Mouse (Mus musculus) ES-E14 (cell line): ENCODE results near the gene BC016579.

ENCODE experiments used
- CHD2 ChIP-seq: IDR thresholded peaks from 2 replicates; pipeline ENCODE4 v1.6.1; 2014; ENCODE audit warnings: mild to moderate bottlenecking, low read depth, low read length, inconsistent platforms
- MAFK ChIP-seq: IDR thresholded peaks from 2 replicates; pipeline ENCODE4 v1.6.1; 2014; ENCODE audit warnings: mild to moderate bottlenecking, low read depth, low read length, inconsistent platforms; ENCODE audit not compliant: insufficient read depth

DNA sequence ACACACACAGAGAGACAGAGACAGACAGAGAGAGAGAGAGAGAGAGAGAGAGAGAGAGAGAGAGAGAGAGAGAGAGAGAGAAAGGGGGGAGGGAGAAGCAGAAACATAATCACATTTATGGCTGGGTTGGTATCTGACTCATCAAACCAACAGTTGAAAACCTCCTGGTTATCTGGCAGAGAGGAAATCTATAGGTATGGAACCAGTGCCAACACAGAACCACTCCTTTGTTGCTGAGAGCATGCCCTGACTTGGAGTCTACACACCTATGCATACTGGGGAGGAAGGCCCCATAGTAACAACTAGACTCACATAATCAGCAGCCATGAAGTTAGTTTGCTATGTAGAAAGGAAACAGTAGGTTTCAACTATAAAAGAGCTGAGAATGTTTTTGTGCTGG, 8.5 kb upstream of the BC016579 start:
- TF ChIP-seq CHD2 = no peak
- no peak for TF ChIP-seq MAFK
